Mouse (Mus musculus) urinary bladder, postnatal 36 days (tissue): ENCODE data around the gene Tmprss11g.

Experiments
- DNase-seq, 2 experiments: peaks; one replicate each; pipeline ENCODE4 v3.0.0; 2022; ENCODE audit warnings: low spot score in 2 of 2, mixed read lengths in 1 of 2

The Tmprss11g gene

DNA sequence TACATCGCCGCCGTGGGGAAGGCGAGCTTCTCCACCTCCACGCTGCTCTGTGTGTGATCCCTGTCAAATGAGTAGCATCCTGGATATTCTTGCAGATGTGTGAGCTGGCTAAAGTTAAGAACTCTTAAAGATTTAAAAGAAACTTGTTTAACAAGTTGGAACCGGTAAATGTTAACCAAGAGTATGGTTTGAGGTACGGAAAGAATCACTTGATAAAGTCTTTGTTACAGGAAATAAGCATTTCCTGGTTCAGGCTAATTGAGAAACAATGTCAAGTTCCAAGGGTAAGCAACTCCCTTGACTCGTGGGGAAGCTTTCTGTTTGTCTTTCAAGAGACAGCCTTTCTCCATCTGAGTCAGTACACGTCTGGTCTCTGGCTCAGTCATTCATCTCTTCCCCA, at the start of gene Tmprss11g:
Gene Tmprss11g (minus strand): TSS at position 101 of the 400 bp plus-strand sequence.
- DNase-seq: no peak

GRCm38 (mm10) chr5:86546693-86547092, 28.3 kb upstream of the Tmprss11g start:
- DNase-seq: no peak

- DNase-seq: no peak
Measured at GRCm38 (mm10) chr5:86540601-86541000, 22.2 kb upstream of the Tmprss11g start.

DNA sequence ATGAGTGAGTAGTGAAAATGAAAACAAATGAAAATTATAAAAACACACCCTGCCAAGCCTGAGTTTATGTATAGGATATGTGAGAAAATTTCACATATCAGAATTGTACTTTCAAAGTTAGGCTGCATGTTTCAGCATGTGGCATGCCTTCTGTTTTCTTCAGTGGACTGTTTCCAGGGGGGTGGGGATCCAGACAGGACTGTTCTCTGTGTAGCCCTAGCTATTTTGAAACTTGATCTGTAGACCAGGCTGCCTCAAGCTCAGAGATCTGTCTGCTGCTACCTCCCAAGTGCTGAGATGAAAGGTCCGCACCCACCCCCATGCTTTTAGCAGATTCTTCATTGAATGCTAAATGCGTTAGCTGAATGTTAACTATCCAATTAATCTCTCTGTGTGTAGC, 10.3 kb upstream of the Tmprss11g start:
- no peak for DNase-seq

DNA sequence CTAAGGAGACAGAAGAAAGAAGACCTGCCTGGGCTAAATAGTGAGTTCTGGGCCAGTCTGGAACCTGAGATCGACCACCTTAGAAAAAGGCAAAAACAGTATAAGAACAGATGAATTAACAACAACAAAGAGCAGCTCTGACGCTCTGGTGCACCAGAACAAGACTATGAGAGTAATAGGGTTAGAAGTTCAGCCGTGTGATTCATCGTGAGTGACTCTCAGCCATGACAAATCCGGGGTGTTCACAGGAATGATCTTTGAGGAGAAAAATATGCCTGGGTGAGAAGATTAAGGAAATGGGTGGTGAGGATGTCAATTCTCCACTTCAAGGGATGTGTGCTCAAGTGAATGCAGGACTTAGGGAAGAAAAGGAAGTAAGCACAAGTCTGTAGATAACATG, 6.9 kb downstream of the Tmprss11g start:
- DNase-seq: no peak

DNA sequence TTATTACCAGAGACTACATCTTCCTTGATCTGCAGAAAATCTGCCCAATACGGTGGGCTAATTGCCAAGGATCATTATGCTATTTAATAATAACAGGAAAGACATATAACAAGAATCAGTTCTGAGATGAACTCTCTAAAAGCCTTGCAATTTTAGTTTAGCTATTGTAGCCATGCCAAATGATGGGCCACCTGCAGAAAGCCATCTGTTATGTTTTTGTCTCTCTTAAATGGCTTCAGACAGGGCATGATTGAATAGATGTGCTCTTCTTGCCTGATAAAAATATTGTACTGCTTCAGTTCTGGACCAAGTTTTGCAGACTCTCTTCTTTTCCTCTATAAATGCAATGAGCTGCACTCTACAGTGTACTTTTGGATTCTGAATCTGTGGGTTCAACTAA, 24.9 kb downstream of the Tmprss11g start:
- DNase-seq: no peak

DNA sequence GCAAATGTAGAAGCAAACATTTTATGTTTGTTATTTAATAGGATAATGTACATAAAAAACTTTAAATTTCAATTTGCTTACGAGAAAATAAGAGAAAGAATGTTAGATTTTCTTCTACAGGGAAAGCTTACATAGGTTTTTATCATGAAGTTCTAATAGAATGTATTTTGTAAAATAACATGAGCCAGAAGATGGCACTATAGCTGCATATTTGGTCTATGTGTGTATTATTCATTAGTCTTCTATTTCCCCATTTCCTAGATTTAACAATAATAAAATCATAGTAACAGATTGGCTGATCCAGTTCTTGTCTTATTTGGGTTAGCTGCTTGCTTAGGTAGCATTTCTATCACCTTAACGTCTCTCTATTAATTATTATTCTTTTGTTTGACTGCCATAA, 35.8 kb downstream of the Tmprss11g start:
- DNase-seq: no peak

DNA sequence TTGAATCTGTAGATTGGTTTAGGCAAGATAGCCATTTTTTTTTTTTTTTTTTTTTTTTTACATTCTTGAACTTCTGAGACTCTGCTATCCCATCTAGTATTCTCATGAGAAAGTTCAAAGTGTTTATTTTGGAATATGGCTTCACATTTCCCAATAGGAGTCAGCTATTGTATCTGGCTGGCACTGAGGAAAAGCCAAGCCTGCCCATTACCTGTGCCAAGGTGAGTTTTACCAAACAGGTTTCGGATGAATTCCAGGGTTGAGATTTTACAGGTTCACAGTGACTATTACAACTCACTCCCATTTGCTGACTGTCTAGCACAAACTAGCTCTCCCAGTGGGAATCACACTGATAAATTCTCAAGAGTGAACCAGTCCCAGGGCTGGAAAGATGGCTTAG, 36.4 kb downstream of the Tmprss11g start:
- no peak for DNase-seq

- no peak for DNase-seq
Measured at GRCm38 (mm10) chr5:86473859-86474258, 44.5 kb downstream of the Tmprss11g start.

GRCm38 (mm10) chr5:86468890-86469289, 49.5 kb downstream of the Tmprss11g start, which contains the start of gene Tmprss11a:
Tmprss11a (minus strand) TSS chr5:86468990.
- no peak for DNase-seq

- no peak for DNase-seq
Measured at GRCm38 (mm10) chr5:86439306-86439705, 79.1 kb downstream of the Tmprss11g start.

DNA sequence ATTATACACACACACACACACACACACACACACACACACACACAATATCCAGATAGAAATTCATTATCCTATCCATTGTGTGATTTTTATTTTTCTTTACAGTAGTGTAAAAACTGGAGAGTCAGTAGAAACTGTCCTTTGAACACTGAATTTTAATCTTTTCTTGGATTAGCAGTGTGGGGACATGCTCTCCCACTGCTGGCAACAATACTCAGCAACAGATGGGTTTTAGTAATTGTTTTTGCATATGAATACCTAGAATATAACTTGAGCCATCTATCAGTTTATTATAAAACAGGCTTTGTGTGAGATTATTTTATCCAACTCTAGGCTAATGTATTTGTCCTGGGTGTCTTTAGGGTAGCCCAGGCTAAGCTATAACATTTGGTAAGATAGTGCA, 79.9 kb downstream of the Tmprss11g start:
- DNase-seq: no peak
